Mouse (Mus musculus) brain, embryonic 14.5 days (tissue): ENCODE measurements at regions not wholly inside any gene's neighbourhood (a gene's known extent, or its start where the extent isn't known, plus 50 kb on each side); places are given as distances from the start of the nearest gene placed in this dataset.
A peak's percentile ranks its signal among the peaks of the same experiment; 100 is the strongest.

Experiments used
- CTCF ChIP-seq: fragments of 200-500 bp; IDR thresholded peaks from 2 replicates; pipeline ENCODE4 v1.5.1; 2012; ENCODE audit warnings: inconsistent platforms, mild to moderate bottlenecking, moderate library complexity, borderline replicate concordance; ENCODE audit not compliant: insufficient read depth, insufficient read length; ENCODE audit errors: extremely low read depth
- POLR2A ChIP-seq: fragments of 200-500 bp; IDR thresholded peaks from 2 replicates; pipeline ENCODE4 v1.6.1; 2012; ENCODE audit warnings: mild to moderate bottlenecking, inconsistent platforms, borderline replicate concordance; ENCODE audit not compliant: poor library complexity, insufficient read depth, insufficient read length, severe bottlenecking; ENCODE audit errors: extremely low read depth

- TF ChIP-seq POLR2A (no peak), CTCF (0 out of 2 replicates have a peak, but pooled peaks have one; percentile 3)
Measured at GRCm38 (mm10) chr8:11923115-11923514, 82.8 kb downstream of the Tex29 start.
